Mouse (Mus musculus) adrenal gland, adult 2 months (tissue): ENCODE measurements at regions not wholly inside any gene's neighbourhood (a gene's known extent, or its start where the extent isn't known, plus 50 kb on each side); places are given as distances from the start of the nearest gene placed in this dataset.
"Not testable (repeated sequence)": the region's sequence is repeated elsewhere in the genome, so short reads cannot be mapped to it uniquely, and the experiment has no call there.

Experiments used
- DNase-seq: peaks from one replicate; pipeline ENCODE4 v3.0.0; 2021
- microRNA-seq, 2 experiments: library from miRNA; unstranded; fragments of <30 nt; microRNA quantifications; one replicate each; pipeline ENCODE4 v1.2.0; 2021

- DNase-seq = no peak
Observed at GRCm38 (mm10) chr5:13847571-13847970, 56.2 kb downstream of the Speer3 start.

GRCm38 (mm10) chr5:13880236-13880635, 88.8 kb downstream of the Speer3 start:
- not testable (repeated sequence) for DNase-seq

- no peak for DNase-seq
Observed at GRCm38 (mm10) chr5:13888415-13888814, 97.0 kb downstream of the Speer3 start.

GRCm38 (mm10) chr5:13908257-13908656, 116.8 kb upstream of the Sema3e start:
- DNase-seq = no peak

GRCm38 (mm10) chr5:13917355-13917754, 107.7 kb upstream of the Sema3e start:
- DNase-seq = no peak

- no peak for DNase-seq
Observed at GRCm38 (mm10) chr5:13922295-13922694, 102.8 kb upstream of the Sema3e start.

- no peak for DNase-seq
Observed at GRCm38 (mm10) chr5:13931011-13931410, 94.1 kb upstream of the Sema3e start.

- DNase-seq = no peak
Observed at GRCm38 (mm10) chr5:13951346-13951745, 73.7 kb upstream of the Sema3e start.

- DNase-seq = no peak
Observed at GRCm38 (mm10) chr5:13955616-13956015, 69.5 kb upstream of the Sema3e start.

GRCm38 (mm10) chr5:13959575-13959974, 65.5 kb upstream of the Sema3e start:
- DNase-seq = no peak

- DNase-seq = no peak
Observed at GRCm38 (mm10) chr5:13965901-13966300, 59.2 kb upstream of the Sema3e start.

GRCm38 (mm10) chr5:13974664-13975063, 50.4 kb upstream of the Sema3e start:
- DNase-seq = peak; percentile 30

Small RNA genes lying in the stretch of these regions (microRNA-seq; reads per million reads assigned to microRNA genes)
- 0 reads per million in 2 experiments for gene Gm24054
